Mouse (Mus musculus): Measurements from ENCODE around the gene Rbm46. TPM values are rescaled to one million over a fixed set of nuclear protein-coding genes. Genes with fewer than 3 reads are reported as not detected.

Rbm46 gene
- polyA plus RNA-seq, 1 experiment from 2014 or later = 2.3 TPM

DNA sequence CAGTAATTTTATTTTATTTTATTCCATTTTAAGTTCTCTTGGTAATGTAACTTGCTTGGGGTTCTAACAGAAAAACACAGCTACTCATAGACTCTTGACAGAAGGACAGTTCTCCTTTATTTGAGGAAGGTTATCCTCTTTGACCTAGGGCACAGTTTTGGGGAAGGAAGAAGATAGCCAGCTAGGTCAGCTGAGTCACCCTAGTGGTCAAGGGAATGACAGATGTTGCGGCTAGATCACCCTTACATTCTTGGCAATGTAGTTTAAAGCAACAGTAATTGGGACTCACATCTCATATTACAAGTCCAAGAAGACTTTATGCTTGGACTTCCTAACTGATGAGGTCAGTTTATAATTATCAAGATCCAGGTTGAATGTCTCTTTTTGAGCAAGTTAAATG is 82.6 kb downstream of the Rbm46 start:
- no peaks in the 10 kb centered on the region for H3K9me3 ChIP-seq (replicated peaks; ENCODE audit: low read length)
- H3K4me3 ChIP-seq (replicated peaks; ENCODE audit: low read depth, low read length) = no peak overlapping the region
- no peaks in the 10 kb centered on the region for H3K36me3 ChIP-seq (ENCODE audit: insufficient read depth, low read length)
- WGBS = 58% methylated on average over 1 of the region's 1 CpGs
- H3K4me2 ChIP-seq (ENCODE audit: low read length) = no peak overlapping the region
- no peak overlapping the region for H3K9ac ChIP-seq (ENCODE audit: low read depth, low read length)
- no peak overlapping the region for H3K27ac ChIP-seq
- H3K4me1 ChIP-seq (replicated peaks; ENCODE audit: insufficient read depth, low read length) = no peaks in the 10 kb centered on the region
- DNase-seq (ENCODE audit: low spot score) = peak; percentile 2
- TF ChIP-seq CTCF (IDR thresholded peaks at IDR 0.05; ENCODE audit: low read depth) = no peak
- no peaks in the 10 kb centered on the region for H3K27me3 ChIP-seq (ENCODE audit: insufficient read depth, low read length)
- no peak for ATAC-seq (replicated peaks; ENCODE audit: low FRiP score, low read depth)

- no peak overlapping the region for H3K4me3 ChIP-seq (replicated peaks; ENCODE audit: low read depth, low read length)
- TF ChIP-seq CTCF (IDR thresholded peaks at IDR 0.05; ENCODE audit: low read depth) = no peak
- no peak overlapping the region for H3K9ac ChIP-seq (ENCODE audit: low read depth, low read length)
- WGBS = 82% methylated on average over 3 of the region's 3 CpGs
- no peaks in the 10 kb centered on the region for H3K27me3 ChIP-seq (ENCODE audit: insufficient read depth, low read length)
- no peak for DNase-seq (ENCODE audit: low spot score)
- no peaks in the 10 kb centered on the region for H3K36me3 ChIP-seq (ENCODE audit: insufficient read depth, low read length)
- ATAC-seq (replicated peaks; ENCODE audit: low FRiP score, low read depth) = no peak
- no peak overlapping the region for H3K27ac ChIP-seq
- no peak overlapping the region for H3K4me2 ChIP-seq (ENCODE audit: low read length)
- no peaks in the 10 kb centered on the region for H3K4me1 ChIP-seq (replicated peaks; ENCODE audit: insufficient read depth, low read length)
- no peaks in the 10 kb centered on the region for H3K9me3 ChIP-seq (replicated peaks; ENCODE audit: low read length)
Measured at GRCm38 (mm10) chr3:82791663-82792062, 84.6 kb downstream of the Rbm46 start.

Other genes starting within 250 kb of the Rbm46 start
- gene Lrat, start 27.5 kb upstream of the Rbm46 start, polyA plus RNA-seq (2015; fragmentation: Nextera tagmentation; extraction: Ambion mirVana) = 0.09 and 0.11 TPM in 2 replicates
- 1.2 and 2.3 TPM in 2 replicates for gene Fgg, start 131.2 kb upstream of the Rbm46 start, polyA plus RNA-seq (2015; fragmentation: Nextera tagmentation; extraction: Ambion mirVana)
- gene Fga, start 149.6 kb upstream of the Rbm46 start, polyA plus RNA-seq (2015; fragmentation: Nextera tagmentation; extraction: Ambion mirVana) = 5.1 and 5.5 TPM in 2 replicates
- gene Fgb, start 173.4 kb upstream of the Rbm46 start, polyA plus RNA-seq (2015; fragmentation: Nextera tagmentation; extraction: Ambion mirVana) = 2.4 and 3.3 TPM in 2 replicates
- 70.4 and 76.8 TPM in 2 replicates for gene Plrg1, start 179.0 kb upstream of the Rbm46 start, polyA plus RNA-seq (2015; fragmentation: Nextera tagmentation; extraction: Ambion mirVana)